Mouse (Mus musculus) brain, embryonic 14.5 days (tissue): ENCODE results near the gene Glis3. TPM values are rescaled to one million over a fixed set of nuclear protein-coding genes. Genes with fewer than 3 reads are reported as not detected.

Source experiments
- DNase-seq: peaks from one replicate; pipeline ENCODE4 v3.0.0-alpha.2; 2011; ENCODE audit warnings: low read depth
- CTCF ChIP-seq: fragments of 200-500 bp; IDR thresholded peaks from 2 replicates; pipeline ENCODE4 v1.5.1; 2012; ENCODE audit warnings: inconsistent platforms, mild to moderate bottlenecking, moderate library complexity, borderline replicate concordance; ENCODE audit not compliant: insufficient read depth, insufficient read length; ENCODE audit errors: extremely low read depth
- POLR2A ChIP-seq: fragments of 200-500 bp; IDR thresholded peaks from 2 replicates; pipeline ENCODE4 v1.6.1; 2012; ENCODE audit warnings: mild to moderate bottlenecking, inconsistent platforms, borderline replicate concordance; ENCODE audit not compliant: poor library complexity, insufficient read depth, insufficient read length, severe bottlenecking; ENCODE audit errors: extremely low read depth
- polyA plus RNA-seq: library from polyadenylated mRNA; depleted of rRNA; stranded (reverse); fragments of >200 nt; gene quantifications from 2 replicates; pipeline ENCODE4 v1.2.3, GENCODE M21; 2012

The Glis3 gene
- polyA plus RNA-seq, 1 experiment = 3.1 TPM

DNA sequence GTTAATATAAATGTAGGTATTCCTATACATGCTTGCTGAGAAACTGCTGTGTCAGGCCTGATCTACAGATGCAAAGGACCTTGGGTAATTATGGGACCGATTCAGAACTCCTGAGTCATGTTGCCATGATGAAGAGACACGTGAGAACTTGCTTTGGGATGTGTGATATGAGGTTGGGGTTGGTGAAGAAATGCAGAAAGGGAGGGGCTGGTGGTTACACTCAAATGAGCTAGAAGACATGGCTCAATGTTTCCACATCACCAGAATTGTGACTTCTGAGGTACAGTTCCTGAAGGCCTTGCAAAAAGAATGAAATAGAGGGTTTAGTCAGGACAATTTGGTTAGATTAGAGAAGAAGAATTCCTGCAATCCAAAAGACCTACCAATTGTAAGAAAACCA lies 405.4 kb downstream of the Glis3 start:
- no peak for DNase-seq
- TF ChIP-seq CTCF = no peak
- TF ChIP-seq POLR2A = no peak

DNA sequence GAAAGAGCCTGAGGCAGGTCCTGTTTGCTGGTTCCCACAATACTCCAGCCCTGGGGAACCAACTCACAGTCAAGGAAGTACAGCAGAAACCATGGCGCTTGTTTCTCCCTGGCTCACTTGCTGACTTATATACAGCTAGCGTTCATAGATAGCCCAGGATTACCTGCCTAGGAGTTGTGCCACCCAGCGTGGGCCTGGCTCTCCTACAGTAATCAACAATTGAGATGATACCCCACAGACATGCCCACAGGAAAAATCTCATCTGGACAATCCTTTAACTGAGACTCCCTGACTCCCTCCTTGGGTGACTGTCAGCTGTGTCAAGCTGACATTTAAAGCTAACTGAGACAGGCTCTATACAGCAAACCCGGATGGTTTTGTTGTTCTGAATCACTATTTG lies 405.9 kb downstream of the Glis3 start:
- no peak for TF ChIP-seq POLR2A
- no peak for TF ChIP-seq CTCF
- no peak for DNase-seq

DNA sequence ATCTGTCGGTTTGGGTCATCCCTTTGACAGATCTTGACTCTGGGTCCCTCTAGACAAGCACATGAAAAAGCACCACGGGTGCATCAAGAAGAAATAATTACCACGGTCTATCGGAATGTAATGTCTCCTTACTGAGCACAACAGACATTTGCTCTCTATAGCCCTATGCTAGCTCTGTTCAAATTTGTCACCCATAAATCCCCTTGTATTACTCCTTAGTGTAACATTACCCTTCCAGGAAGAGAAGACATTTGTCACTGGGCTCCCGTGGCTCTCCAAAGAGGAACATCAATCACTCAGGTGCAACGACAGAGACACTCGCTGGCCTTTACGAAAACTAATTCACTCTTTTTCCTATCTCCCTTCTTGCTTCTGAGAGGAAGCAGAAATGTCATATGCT lies 413.0 kb downstream of the Glis3 start:
- DNase-seq = no peak
- TF ChIP-seq CTCF = no peak
- no peak for TF ChIP-seq POLR2A

DNA sequence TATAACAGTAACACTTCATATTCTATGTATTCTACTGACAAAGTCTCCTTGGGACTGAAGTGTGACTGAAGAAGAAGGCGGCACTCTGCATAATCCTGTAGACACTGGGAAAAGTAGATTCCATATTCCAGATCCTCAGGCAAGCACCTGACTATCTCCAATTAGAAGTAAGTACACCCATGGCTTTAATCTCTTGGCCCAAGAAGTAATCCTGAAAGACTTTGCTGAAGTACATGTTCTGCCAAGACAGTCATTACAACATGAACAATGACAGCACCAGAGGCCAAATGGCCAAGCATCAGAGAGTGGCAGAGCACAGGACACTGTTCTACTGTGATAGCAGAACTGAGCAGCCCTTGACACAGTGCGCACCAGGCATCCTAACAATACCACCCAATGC lies 414.1 kb downstream of the Glis3 start:
- no peak for DNase-seq
- TF ChIP-seq CTCF = no peak
- no peak for TF ChIP-seq POLR2A

DNA sequence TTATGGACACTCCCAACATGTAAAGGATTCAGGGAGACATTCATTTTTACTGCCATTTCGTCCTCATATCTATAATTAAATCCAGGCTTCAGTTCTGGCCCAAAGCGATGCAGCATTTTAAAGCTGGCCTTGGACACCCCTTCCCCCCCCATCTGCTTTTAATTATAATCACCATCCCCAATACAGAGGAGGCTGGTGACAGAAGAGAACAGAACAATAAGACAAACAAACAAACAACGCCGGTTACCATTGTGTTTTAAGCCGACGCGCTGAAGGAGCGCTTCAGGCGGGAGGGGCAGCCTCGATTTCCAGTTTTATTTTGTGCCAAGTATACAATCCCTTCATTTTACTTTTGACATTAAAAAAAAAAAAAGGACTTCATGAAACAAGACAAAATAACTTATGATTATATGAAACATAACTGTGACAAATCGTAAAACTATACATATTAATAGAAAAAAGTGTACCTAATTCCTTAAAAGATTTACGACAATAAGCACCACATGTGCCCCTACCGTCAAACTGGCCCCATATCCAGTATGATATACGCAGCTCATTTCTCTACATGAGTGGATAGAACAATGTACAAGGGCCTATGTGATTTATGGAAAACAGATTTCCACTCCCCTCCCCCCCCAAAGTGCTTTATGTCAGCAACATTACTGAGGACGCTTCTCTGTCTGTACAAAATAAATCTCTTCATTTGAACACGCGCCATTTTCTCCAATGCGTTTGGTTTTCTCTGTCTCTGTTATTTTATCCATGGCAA lies 420.8 kb downstream of the Glis3 start:
- TF ChIP-seq POLR2A (no peak), CTCF (no peak)
- DNase-seq = peak; percentile 31

DNA sequence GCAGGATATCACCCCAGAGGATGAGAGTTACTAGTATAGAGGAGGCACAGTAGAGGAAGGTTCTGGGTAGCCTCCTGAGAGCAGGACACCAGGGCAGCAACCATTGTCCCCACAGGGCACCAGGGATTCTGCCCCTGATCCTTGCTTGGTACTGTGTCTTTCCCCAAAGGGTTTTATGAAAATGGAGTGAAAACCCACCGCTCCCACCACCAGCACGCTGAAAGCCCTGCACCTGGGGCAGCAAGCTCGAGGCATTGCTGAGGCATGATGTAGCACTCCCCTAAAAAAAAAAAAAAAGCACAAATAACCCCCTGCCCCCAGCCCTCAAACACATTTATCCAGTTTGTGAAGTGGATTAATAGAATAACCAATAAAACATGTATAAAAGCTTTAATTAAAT lies 421.4 kb downstream of the Glis3 start:
- no peak for TF ChIP-seq CTCF
- TF ChIP-seq POLR2A = no peak

DNA sequence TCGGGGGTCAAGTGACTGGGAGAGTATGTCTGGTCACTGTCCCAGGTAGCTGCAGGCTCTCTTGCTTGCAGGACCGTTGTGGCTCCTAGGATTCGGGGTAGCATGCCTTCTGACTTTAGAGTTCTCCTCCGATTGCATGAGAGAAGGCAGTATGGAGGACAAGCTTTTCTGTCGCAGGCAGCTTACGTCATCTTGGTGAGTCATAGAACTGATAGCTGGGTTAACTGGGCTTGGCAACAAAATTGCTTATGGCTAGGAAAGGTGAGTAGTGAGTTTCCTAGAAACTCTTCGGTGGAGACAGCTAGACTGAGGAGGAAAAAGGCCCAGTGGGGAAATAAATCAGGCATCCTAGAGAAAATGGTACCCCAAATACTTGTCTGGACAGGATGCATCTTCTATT lies 432.5 kb downstream of the Glis3 start:
- no peak for DNase-seq
- TF ChIP-seq CTCF = no peak
- TF ChIP-seq POLR2A = no peak

More for the DNA sequence above, 421.4 kb downstream of the Glis3 start:
- peak; percentile 23 for DNase-seq

DNA sequence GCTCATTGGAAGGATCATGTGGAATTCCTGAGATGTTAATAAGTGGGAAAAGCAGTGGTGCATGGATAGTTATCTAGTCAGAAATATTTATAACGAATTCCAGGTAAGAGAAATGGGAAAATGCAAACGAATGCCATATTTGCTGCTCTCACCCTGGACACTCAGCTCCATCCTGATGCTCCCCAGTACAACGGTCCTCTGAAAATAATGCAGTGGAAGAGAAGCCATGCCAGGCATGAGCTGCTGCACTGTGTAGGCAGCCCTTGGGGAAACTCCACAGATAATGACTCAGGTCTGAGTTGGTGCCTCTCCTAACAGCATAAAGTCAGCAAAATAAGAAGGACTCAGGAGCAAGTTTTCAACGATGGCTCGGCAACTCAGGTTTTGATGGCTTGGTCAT lies 433.7 kb downstream of the Glis3 start:
- TF ChIP-seq CTCF (no peak), POLR2A (no peak)
- no peak for DNase-seq

DNA sequence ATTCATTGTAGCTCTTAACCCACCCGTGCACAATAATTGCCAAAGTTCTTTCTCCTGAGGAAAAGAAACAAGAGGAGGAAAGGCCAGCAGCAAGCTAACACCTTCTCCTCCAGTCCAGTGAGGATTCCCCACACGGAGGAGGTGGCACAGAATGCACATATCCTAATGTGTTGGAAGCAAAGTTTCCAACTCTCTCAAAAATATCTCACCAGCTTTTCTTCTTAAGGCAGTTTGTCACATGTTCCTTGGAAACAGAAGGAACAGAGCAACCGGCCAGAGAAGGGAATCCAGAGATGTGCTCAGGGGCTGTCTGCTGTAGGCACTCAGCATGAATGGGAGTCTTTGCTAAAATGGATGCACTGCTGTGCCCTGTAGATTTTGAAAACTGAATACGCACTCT lies 441.8 kb downstream of the Glis3 start:
- DNase-seq = no peak

DNA sequence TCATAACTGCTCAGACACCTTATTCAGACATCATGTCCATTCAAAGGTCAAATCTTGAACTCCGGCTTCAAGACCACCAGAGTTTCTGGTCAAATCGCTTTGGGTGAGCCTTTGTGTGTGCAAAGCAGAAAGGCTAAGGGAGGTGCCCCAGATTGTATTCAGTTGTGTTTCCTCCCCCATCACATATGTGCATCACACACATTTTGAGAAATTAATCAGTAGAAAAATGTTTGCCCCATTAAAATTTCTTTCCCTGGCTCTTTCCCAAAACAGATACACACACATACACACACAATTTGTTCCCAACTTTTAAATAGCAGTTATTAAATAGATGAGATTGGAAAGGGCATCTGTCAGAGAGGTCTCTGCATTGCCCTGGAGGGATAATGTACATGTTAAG lies 442.3 kb downstream of the Glis3 start:
- DNase-seq = no peak
- TF ChIP-seq POLR2A = no peak
- no peak for TF ChIP-seq CTCF

More for the DNA sequence above, 441.8 kb downstream of the Glis3 start:
- TF ChIP-seq CTCF (no peak), POLR2A (no peak)

DNA sequence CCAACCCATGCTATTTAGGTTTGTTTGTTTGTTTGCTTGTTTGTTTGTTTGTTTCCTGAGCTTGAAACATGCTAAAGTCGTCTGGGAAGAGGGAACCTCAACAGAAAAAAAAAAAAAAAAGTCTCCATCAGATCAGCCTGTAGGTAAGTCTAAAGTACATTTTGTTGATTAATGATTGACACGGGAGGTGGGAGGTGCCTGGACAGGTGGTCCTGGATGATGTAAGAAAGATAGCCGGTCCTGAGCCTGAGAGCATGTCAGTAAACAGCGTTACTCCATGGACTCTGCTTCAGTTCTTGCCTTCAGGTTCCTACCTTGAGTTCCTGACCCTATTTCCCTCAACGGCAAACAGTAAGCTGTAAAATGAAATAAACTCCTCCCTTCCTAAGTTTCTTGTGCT lies 444.3 kb downstream of the Glis3 start:
- DNase-seq = no peak
- TF ChIP-seq POLR2A (no peak), CTCF (no peak)

DNA sequence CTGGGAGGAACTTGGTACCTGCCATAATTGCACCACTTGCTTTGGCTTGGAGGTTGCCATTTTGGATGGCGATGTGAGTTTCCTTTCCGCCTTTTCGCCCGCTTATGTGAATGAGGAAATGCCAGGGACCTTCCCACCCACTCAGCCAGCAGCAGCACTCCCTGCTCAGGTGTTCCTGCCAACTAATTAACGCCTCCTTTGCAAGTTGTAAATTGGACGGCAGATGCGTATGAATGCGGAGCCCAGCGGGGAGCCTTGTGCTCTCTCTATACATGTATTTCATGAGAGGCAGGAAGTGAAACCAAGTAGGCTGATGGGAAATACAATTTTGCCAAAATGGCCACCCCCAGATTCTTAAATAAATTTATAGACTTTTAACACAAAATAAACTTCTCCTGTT lies 444.8 kb downstream of the Glis3 start:
- DNase-seq = peak; percentile 94
- TF ChIP-seq POLR2A (no peak), CTCF (no peak)
